Mouse (Mus musculus): Measurements from ENCODE around the gene Il20ra.
"Not testable (repeated sequence)": the region's sequence is repeated elsewhere in the genome, so short reads cannot be mapped to it uniquely, and the experiment has no call there.

Gene Il20ra

DNA sequence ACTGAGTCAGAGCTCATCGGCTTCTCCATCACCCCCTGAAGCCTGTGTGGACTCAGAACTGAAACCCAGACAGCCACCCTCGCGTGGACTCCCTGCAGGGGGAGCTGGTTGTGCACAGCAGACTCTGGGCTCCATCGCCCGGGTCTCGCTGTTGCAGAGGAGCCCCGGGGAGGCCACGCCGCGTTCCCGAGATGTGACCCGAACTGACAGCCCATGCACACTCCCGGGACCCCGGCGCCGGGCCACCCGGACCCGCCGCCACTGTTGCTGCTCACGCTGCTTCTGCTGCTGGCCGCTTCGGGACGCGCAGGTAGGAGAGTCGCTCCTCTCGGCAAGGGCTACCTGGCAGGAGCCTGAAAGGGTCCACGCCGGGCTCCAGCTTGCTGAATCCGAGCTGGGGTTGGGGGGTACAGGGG, at the start of gene Il20ra:
Gene Il20ra (plus strand): TSS at position 150 of the 416 bp plus-strand sequence.
- DNase-seq (ENCODE audit: low spot score): peak; percentile 31

- no peak for DNase-seq (ENCODE audit: low spot score)
These were observed 43.4 kb upstream of the Il20ra start for GRCm38 (mm10) chr10:19668973-19669372.

- DNase-seq (ENCODE audit: low spot score): no peak
These were observed 40.4 kb upstream of the Il20ra start for GRCm38 (mm10) chr10:19672015-19672414.

- DNase-seq (ENCODE audit: low spot score): no peak
These were observed 39.2 kb upstream of the Il20ra start for GRCm38 (mm10) chr10:19673146-19673545.

DNA sequence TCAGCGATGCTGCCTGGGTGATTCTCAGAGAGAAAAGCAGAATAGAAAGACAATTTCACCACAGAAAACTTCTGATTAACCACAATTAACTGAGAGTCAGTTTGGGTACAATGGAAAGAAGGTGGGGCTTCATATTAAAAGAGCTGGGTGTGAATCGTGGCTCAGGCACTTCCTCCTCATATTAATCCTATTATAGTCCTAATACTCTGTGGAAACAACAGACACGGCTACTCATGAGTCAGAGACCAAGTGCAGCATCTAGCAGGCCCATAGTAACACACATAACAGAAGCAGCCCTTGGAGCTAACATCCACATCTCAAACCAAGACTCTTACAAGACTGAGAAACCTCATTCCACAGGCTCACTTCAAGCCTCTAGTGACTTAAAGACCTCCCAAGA, 24.7 kb upstream of the Il20ra start:
- no peak for DNase-seq (ENCODE audit: low spot score)

GRCm38 (mm10) chr10:19691287-19691686, 21.1 kb upstream of the Il20ra start:
- no peak for DNase-seq (ENCODE audit: low spot score)

- no peak for DNase-seq (ENCODE audit: low spot score)
These were observed 20.6 kb upstream of the Il20ra start for GRCm38 (mm10) chr10:19691771-19692170.

GRCm38 (mm10) chr10:19692332-19692731, 20.0 kb upstream of the Il20ra start:
- no peak for DNase-seq (ENCODE audit: low spot score)

GRCm38 (mm10) chr10:19692988-19693387, 19.4 kb upstream of the Il20ra start:
- peak; percentile 32 for DNase-seq (ENCODE audit: low spot score)

DNA sequence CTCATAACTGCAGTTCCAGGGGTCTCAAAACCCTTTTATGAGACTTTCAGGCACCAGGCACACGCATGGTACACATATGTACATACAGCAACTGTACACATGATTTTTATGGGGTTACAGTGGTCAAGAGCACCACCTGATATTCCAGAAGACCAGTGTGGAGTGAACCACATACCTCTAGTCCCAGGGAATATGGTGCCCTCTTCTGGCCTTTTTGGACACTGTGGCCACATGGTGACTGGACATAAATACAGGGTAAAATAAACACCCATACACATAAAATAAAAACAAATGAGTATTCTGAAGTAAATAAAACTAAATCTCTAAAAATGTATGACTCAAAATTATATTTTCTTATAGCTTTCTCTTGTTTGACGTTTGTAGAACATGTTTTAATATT, 18.7 kb upstream of the Il20ra start:
- DNase-seq (ENCODE audit: low spot score): no peak

DNA sequence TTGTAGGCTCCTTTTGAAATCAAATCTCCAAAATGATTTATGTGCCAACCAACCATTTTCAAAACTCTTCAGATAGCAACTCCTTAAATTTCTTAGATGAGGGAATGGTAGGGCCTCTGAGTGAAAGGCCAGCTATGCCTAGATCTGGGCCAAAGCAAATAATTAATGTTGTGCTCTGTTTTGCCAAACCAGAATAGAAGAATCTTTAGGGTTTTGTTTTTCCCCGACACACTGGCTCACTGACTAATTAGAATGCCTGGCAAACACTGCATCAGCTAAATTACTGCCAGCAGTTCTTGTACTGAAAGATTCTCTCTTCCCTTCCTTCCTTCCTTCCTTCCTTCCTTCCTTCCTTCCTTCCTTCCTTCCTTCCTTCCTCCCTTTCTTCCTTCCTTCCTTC, 13.0 kb upstream of the Il20ra start:
- DNase-seq (ENCODE audit: low spot score): no peak

- no peak for DNase-seq (ENCODE audit: low spot score)
These were observed 7.9 kb upstream of the Il20ra start for GRCm38 (mm10) chr10:19704445-19704844.

DNA sequence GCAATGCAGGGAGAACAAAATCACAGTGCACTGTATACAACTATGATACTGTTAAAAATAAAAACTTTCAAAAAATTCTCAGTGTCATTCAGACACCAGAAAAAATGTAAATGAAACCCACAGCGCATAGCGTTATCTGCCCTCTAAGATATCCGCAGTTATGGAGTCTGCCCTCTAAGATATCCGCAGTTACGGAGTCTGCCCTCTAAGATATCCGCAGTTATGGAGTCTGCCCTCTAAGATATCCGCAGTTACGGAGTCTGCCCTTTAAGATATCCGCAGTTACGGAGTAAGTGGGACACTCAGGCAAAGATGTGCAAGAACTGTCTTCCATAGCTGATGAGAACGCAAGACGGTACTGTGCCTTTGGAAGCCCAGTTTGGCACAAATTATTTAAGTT, 4.6 kb upstream of the Il20ra start:
- no peak for DNase-seq (ENCODE audit: low spot score)

DNA sequence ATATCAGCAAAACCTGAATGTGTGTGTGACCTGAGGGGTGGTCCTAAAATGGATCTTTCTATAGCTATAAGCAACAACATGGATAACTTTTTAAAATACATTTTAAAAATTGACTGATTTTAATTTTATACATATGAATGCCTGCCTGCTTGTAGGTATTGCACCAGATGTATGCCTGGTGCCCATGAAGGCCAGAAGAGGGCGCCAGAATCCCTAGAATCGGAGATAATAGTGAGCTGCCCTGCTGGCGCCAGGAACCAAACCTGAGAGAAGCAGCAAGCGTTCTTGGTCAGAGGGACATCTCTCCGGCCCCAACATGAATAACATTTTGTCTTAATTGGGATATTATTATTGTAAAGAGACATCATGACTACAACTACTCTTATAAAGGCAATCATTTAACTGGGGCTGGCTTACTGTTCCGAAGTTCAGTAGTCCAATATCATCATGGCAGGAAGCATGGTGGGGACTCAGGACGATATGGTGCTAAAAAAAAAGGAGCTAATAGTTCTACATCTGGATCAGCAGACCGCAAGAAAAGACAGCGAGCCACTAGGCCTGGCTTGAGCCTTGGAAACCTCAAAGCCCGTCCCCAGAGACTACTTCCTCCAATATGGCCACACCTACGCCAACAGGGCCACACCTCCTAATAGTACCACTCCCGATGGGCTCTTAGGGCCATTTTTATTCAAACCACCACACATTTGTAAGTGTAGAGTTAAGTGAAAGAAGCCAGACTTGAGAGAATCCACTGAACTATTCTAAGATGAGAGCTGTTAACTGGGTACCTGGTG, 3.9 kb upstream of the Il20ra start:
- no peak for DNase-seq (ENCODE audit: low spot score)

- DNase-seq (ENCODE audit: low spot score): no peak
These were observed 1.4 kb upstream of the Il20ra start for GRCm38 (mm10) chr10:19711020-19711419.

DNA sequence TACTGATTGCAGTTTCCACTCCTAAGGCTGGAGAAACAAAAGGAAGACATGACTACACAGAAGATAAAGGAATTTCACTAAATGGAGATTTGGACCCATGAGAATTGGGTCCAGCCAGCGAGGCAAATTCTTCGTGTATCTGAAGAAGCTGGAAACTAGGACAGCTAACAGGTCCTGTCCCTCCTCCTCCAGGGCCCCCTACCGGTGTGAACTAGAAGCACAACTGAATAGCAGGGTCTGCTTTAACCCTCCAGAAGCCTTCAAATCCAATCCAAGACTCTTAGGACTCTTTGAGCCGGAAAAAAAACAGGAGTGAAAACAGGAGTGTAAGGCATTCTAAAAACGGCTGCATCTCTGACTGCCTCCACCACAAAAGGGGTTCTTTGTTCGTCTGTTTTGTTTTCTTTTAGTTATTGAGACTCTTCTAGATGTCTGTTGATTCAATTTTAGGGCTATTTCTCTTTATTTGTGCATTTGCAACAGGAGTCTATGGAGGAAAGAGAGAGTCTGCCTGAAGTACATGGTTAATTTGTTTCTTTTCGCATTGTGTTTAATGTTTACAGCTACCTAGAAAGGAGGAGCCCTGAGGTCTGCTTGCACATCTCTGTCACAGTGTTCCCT, 709 bp upstream of the Il20ra start:
- no peak for DNase-seq (ENCODE audit: low spot score)

- DNase-seq (ENCODE audit: low spot score): no peak
These were observed 6.3 kb downstream of the Il20ra start for GRCm38 (mm10) chr10:19718627-19719026.

- DNase-seq (ENCODE audit: low spot score): no peak
These were observed 9.9 kb downstream of the Il20ra start for GRCm38 (mm10) chr10:19722320-19722719.

DNA sequence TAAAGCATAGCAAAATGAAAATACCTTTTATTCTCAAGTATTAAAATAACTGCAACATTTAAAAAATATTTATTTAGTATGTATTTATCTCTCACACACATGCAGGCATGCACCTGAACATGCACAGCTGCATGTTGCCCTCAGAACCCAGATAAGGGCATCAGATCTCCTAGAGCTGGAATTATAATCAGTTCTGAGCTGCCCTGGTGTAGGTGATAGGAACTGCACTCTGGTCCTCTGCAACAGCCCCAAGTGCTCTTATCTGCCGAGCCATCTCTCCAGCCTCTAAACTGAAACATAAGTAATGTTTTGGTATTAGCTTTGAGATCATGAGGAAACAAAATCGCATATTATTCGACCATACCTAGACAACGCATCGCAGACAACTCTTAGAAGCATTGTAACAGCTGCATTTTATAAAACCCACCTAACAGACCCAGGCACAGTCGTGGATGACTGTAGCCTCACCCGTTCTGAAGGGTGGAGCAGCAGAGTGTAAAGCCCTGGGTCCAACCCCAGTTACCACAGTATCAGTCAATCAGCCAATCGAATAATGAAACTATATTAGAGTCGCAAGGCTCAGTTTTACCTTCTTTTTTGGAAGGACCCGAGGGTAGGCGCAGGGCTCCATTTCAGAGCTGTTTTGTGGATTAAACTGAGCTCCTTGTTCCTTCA, 11.9 kb downstream of the Il20ra start:
- no peak for DNase-seq (ENCODE audit: low spot score)

GRCm38 (mm10) chr10:19738442-19738841, 26.1 kb downstream of the Il20ra start:
- DNase-seq (ENCODE audit: low spot score): not testable (repeated sequence)

DNA sequence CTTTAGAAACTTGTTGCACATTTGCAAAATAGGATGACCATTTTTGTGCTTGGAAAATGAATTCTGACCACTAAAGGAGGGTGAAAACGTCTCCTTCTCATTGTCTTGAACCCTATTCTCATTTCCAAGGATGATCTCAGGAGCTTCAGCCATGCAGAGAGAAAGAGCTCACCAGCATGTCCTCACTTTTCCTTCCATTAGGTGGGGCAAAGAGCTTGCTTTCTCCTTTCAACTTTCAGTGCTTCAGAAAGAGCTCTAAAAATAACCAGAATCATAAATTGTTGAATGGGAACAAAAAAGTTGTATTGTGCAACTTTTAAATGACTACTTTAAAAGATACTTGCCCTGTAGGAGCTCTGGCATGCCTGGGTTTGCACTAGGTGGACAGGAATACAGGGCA, 33.3 kb downstream of the Il20ra start:
- no peak for DNase-seq (ENCODE audit: low spot score)

DNA sequence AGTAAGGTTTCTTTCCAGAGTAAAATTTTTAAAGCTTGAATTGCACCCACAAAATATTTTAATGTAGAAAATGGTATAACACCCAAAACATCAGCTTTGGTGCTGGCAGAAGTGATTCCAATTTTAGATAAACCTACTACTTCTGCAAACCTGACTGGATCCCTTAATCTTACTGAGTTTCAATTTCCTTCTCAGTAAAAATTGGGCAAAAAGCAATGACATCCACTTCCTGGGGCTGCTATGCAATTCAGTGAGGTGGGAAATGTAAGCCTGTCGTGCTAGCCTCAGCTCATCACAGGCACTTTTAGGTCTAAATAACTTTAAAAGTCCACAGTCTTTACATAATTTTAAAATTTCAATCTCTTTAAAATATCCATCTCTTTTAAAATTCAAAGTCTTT, 33.8 kb downstream of the Il20ra start:
- DNase-seq (ENCODE audit: low spot score): no peak

- DNase-seq (ENCODE audit: low spot score): no peak
These were observed 35.3 kb downstream of the Il20ra start for GRCm38 (mm10) chr10:19747661-19748060.

Data from ovary, postnatal 14 days (tissue).